Mouse (Mus musculus) kidney, adult 2 months (tissue): Measurements from ENCODE around the gene Ovol1.

ENCODE experiments used
- CTCF ChIP-seq: fragments of 200-500 bp; conservative IDR thresholded peaks from 2 replicates; pipeline ENCODE4 v1.5.1; 2011; ENCODE audit warnings: low read depth, mild to moderate bottlenecking, control low read depth, low read length, moderate library complexity, mixed read lengths; ENCODE audit not compliant: insufficient read depth, insufficient read length
- POLR2A ChIP-seq: fragments of 200-500 bp; IDR thresholded peaks from one replicate; pipeline ENCODE4 v1.6.1; 2011; ENCODE audit warnings: low read depth, low read length, control low read depth

GRCm38 (mm10) chr19:5566316-5566715 is 5.9 kb upstream of the Ovol1 start:
- TF ChIP-seq POLR2A, result no peak
- TF ChIP-seq CTCF, result no peak
